Mouse (Mus musculus) G1E (cell line): Measurements from ENCODE around the gene Sost. TPM values are rescaled to one million over a fixed set of nuclear protein-coding genes. Genes with fewer than 3 reads are reported as not detected.

Experiments
- ATAC-seq: 2 replicates; pipeline ENCODE4 v1.8.0; 2016; ENCODE audit warnings: mild to moderate bottlenecking; ENCODE audit not compliant: insufficient number of reproducible peaks, poor library complexity, low FRiP score, severe bottlenecking; ENCODE audit errors: extremely low read depth
- DNase-seq: peaks from one replicate; pipeline ENCODE4 v3.0.0; 2012; ENCODE audit warnings: low spot score
- H3K27me3 ChIP-seq: 2 replicates; pipeline ENCODE4 v1.6.1; 2012; ENCODE audit warnings: mild to moderate bottlenecking, low read length, inconsistent platforms; ENCODE audit not compliant: insufficient read depth
- H3K36me3 ChIP-seq: replicated peaks from 2 replicates; pipeline ENCODE3; 2012; ENCODE audit warnings: mild to moderate bottlenecking, inconsistent platforms
- H3K4me1 ChIP-seq: 2 replicates; pipeline ENCODE4 v1.6.1; 2012; ENCODE audit warnings: low read depth, low read length, inconsistent platforms, mixed read lengths; ENCODE audit not compliant: insufficient read depth
- H3K4me3 ChIP-seq: 2 replicates; pipeline ENCODE4 v1.5.1; 2012; ENCODE audit warnings: low read depth, mild to moderate bottlenecking, inconsistent platforms, low read length, moderate library complexity, mixed read lengths
- H3K9me3 ChIP-seq: replicated peaks from 2 replicates; pipeline ENCODE4 v1.6.1; 2012; ENCODE audit warnings: inconsistent platforms
- CTCF ChIP-seq: IDR thresholded peaks from 2 replicates; pipeline ENCODE4 v1.5.1; 2012; ENCODE audit warnings: low read depth, low read length, inconsistent platforms, mixed read lengths
- GATA1 ChIP-seq: IDR thresholded peaks from 2 replicates; pipeline ENCODE4 v1.6.1; 2012; ENCODE audit warnings: borderline replicate concordance, low read length, inconsistent platforms, mixed read lengths
- GATA2 ChIP-seq: IDR thresholded peaks from 2 replicates; pipeline ENCODE4 v1.6.1; 2012; ENCODE audit warnings: low read depth, low read length, inconsistent platforms, borderline replicate concordance
- POLR2AphosphoS5 ChIP-seq: IDR thresholded peaks from 2 replicates; pipeline ENCODE4 v1.6.1; 2012; ENCODE audit warnings: low read depth, low read length, inconsistent platforms; ENCODE audit not compliant: insufficient replicate concordance
- TAL1 ChIP-seq: conservative IDR thresholded peaks from 2 replicates; pipeline ENCODE4 v1.6.1; 2012; ENCODE audit warnings: low read depth, low read length, inconsistent platforms, mixed read lengths
- polyA plus RNA-seq: library from polyadenylated mRNA; stranded (reverse); fragments of >175 nt; gene quantifications from 2 replicates; pipeline ENCODE4 v1.2.3, GENCODE M21; 2012
- total RNA-seq, 2 experiments: library from RNA; stranded (forward) in 1 of 2; stranded (reverse) in 1 of 2; fragments of 200-1000 nt in 1 of 2; fragments of >200 nt in 1 of 2; fragmentation: Nextera tagmentation in 1 of 2; gene quantifications; 2 replicates each; pipeline ENCODE4 v1.2.3; 2014 to 2017

Gene Sost
- total and polyA plus RNA-seq, 3 experiments, result not detected

GRCm38 (mm10) chr11:101946525-101946924 lies 20.3 kb downstream of the Sost start:
- ATAC-seq (no peak), DNase-seq (no peak)
- Histone ChIP-seq H3K4me3 (no peak overlapping the region), H3K27me3 (peaks cover 27% of the 10 kb centered on the region), H3K36me3 (no peaks in the 10 kb centered on the region), H3K4me1 (no peaks in the 10 kb centered on the region), H3K9me3 (no peaks in the 10 kb centered on the region; the same call in 1 of the 2 replicates)
- TF ChIP-seq GATA1 (no peak), GATA2 (no peak), CTCF (no peak), POLR2AphosphoS5 (no peak), TAL1 (no peak)

- Histone ChIP-seq H3K4me1 (no peaks in the 10 kb centered on the region), H3K4me3 (no peak overlapping the region), H3K36me3 (no peaks in the 10 kb centered on the region), H3K27me3 (peaks cover 24% of the 10 kb centered on the region), H3K9me3 (no peaks in the 10 kb centered on the region; the same call in 1 of the 2 replicates)
- TF ChIP-seq POLR2AphosphoS5 (no peak), CTCF (no peak), TAL1 (no peak), GATA1 (no peak), GATA2 (no peak)
- ATAC-seq (no peak), DNase-seq (no peak)
These were observed 23.8 kb downstream of the Sost start for GRCm38 (mm10) chr11:101943055-101943454.

GRCm38 (mm10) chr11:101937108-101937507 lies 29.7 kb downstream of the Sost start:
- H3K9me3 ChIP-seq, result no peaks in the 10 kb centered on the region
- no peaks in the 10 kb centered on the region for H3K4me1 ChIP-seq
- no peaks in the 10 kb centered on the region for H3K36me3 ChIP-seq
- DNase-seq (no peak), ATAC-seq (no peak)
- TF ChIP-seq CTCF, result no peak
- TF ChIP-seq POLR2AphosphoS5, result no peak
- no peak for TF ChIP-seq GATA1
- no peak for TF ChIP-seq GATA2
- no peak for TF ChIP-seq TAL1
- H3K4me3 ChIP-seq, result no peak overlapping the region
- peaks cover 29% of the 10 kb centered on the region for H3K27me3 ChIP-seq

GRCm38 (mm10) chr11:101936421-101936820 lies 30.4 kb downstream of the Sost start:
- no peaks in the 10 kb centered on the region for H3K4me1 ChIP-seq
- H3K9me3 ChIP-seq, result no peaks in the 10 kb centered on the region
- no peak overlapping the region for H3K4me3 ChIP-seq
- ATAC-seq (no peak), DNase-seq (no peak)
- no peak for TF ChIP-seq GATA2
- no peak for TF ChIP-seq CTCF
- no peak for TF ChIP-seq TAL1
- no peak for TF ChIP-seq POLR2AphosphoS5
- TF ChIP-seq GATA1, result no peak
- no peaks in the 10 kb centered on the region for H3K36me3 ChIP-seq
- peaks cover 29% of the 10 kb centered on the region for H3K27me3 ChIP-seq

- DNase-seq (no peak), ATAC-seq (no peak)
- TF ChIP-seq POLR2AphosphoS5 (no peak), CTCF (no peak), GATA1 (no peak)
- no peaks in the 10 kb centered on the region for H3K4me1 ChIP-seq
- H3K36me3 ChIP-seq, result no peaks in the 10 kb centered on the region
- peaks cover 29% of the 10 kb centered on the region for H3K27me3 ChIP-seq
- no peak overlapping the region for H3K4me3 ChIP-seq
- H3K9me3 ChIP-seq, result no peaks in the 10 kb centered on the region
These were observed 31.1 kb downstream of the Sost start for GRCm38 (mm10) chr11:101935743-101936142.

GRCm38 (mm10) chr11:101931978-101932377 lies 34.8 kb downstream of the Sost start:
- peaks cover 14% of the 10 kb centered on the region for H3K27me3 ChIP-seq
- no peak overlapping the region for H3K4me3 ChIP-seq
- no peaks in the 10 kb centered on the region for H3K9me3 ChIP-seq
- ATAC-seq, result no peak
- DNase-seq, result no peak
- no peaks in the 10 kb centered on the region for H3K4me1 ChIP-seq
- TF ChIP-seq GATA1 (no peak), CTCF (no peak), GATA2 (no peak), POLR2AphosphoS5 (no peak)
- H3K36me3 ChIP-seq, result no peaks in the 10 kb centered on the region
